Mouse (Mus musculus) naive thymus-derived CD4-positive, alpha-beta T cell, adult 2 months (primary cell): ENCODE measurements around the gene Arsg.

Source experiments
- DNase-seq: peaks from one replicate; pipeline ENCODE4 v3.0.0-alpha.2; 2011; ENCODE audit warnings: low read depth

The Arsg gene

DNA sequence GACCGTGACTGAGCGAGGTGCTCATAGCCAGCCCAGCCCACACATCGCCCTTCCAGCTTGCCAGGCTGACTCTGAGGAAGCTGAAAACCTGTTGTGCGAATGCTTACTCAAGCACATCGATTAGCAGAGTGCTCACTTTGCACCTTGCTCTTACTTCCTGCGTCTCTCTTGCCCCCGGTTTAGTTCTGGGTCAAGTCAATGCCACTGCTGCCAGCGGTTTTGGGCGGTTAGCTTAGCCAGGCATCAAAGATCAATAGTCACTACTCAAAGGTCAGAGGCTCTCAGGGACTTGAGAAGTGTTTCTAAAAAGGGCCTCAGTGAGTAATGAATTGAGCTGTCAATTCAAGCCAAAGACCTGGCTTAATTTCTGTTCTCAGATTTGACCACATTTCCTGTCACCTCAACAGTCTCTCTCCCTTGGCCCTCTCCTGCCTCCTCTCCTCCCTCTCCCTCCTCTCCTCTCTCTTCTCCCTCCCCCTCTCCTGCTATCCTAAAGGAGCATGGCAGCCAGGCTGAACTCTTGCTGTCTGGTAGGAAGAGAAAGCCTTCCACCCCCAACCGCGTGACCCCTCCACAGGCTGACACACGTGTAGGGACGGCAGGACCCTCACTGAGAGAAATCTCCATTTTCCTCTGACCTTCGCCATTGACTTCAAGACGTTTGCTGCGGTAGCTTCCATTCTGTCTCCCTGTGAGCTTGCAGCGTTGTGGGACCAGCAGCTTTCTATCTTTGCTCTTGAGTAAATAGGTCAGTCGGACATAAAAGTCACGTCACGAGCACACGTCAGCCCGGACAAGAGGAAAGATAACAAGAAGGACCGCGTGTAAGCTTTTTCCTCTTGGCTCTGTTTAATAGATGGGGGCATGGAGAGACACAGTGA lies 22.0 kb downstream of the Arsg start:
- DNase-seq: peak; percentile 27

DNA sequence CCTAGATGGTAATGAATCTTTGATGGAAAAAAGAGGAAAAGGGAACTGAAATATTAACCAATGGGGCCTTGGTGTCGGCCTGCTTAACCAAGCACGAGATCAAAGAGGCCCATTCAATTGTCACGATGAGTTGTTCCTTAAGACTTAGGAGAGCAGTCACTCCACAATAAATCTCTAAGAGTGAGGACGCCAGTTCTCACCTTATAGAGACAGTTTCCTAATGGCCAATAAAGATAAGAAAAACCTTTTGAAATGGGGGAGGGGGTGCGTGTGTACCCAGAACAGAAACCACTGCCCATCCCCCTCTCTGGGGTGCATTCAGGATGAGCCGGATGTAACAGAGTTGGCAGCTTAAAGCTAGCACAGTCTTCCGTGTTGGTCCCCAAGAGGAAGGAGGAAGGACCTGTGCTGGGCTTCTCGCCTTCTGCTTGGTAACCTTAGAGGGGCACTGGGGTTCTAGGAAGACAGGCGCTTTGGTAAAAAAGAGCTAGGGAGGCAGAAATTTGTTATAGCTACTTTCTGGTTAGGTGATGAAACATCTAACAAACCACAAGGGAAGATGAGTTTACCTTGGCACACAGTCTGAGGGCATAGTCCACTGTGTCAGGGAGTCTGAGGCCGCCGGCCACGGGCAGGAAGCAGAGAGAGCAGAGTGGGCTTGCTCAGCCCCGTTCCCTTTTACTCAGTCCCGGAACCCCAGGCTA lies 22.7 kb downstream of the Arsg start:
- peak; percentile 66 for DNase-seq

DNA sequence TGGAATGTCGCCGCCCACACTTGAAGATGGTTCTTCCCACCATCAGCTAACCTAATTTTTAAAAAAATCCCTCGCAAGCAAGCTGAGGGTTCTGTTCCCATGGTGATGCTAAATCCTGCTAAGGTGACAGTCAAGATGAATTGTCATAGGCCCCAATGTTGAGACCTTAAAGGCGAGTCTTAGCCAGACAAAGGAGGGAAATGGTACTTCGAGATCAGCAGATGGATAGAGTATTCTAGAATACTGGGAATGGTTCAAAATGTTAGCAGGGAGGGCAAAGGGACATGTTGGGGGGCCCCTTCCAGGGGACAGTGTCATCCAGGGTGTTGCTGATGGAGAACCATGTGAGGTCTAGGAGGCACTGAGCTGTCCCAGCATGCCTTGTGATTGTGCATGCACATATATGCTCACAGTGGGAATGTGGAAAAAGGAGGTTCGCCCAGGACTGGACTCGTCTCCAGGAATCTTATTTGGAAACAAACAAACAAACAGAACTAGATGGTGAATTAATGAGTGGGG lies 23.4 kb downstream of the Arsg start:
- no peak for DNase-seq

DNA sequence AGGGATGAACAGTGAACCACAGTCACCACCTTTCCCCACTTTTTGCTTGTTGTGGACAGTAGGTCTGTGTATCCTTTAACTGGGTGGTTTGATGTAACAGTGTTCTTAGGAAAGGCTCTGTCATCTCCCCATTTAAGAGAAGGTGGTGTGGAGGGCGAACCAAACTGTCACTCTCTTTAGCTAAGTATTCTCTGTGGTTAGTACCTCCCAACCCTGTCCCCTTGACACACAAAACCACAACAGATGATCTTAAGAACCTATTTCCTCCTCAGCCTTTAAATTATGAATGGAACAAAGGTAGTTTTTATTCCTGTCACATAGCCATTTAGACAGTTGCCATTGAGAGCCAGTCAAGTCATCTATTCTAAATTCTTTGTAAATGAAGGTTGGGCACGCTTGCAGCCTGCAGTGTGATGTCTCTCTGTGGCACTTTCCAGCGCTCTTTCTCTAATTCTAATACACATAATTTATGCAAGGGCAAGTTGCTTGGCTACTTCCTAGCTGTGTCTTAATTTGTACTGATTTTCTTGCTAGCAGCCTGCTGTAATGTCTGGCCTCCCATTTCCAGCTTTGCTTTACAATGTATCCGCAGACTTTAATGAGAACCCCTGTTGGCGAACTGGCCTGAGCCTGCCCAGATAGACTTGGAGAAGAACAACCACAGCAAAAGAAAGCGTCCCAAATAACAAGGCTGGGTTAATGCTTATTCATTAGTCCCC lies 24.0 kb downstream of the Arsg start:
- DNase-seq: peak; percentile 52

DNA sequence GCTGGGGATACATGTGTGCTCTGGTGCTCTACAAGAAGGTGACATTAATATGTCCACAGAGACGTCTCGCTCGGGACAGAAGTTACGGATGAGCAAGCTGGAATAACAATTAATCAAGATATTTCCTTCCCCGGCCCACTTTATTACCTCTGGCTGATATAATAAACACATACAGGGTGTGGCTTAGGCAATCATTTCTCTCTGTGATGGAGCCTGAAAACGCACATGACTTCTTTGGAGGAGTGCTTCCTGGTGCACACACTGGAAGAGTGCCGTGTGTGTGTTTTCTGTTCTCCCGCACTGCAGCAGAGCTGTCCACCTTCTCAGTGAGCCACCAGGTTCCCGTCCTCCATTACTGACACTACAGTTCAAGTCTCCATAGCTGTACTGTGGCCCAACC lies 24.8 kb downstream of the Arsg start:
- DNase-seq: no peak

DNA sequence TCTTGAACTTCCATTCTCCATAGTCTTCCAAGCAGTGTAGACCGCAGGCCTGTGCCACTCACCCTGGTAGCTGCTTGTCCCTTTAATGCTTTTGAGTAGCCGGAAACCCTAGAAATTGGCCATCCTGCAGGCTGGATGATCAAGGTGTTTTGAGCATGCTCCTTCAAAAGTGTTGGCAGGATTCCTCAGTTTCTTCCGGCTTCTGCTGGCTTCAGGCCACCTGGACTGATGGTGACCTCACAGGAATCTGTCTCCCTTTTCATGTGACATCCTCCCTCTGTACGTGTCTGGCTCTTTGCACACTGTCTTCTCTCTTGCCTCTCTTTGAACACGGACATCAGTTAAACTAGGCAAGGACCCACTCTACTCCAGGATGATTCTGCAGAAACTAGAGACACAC lies 27.0 kb downstream of the Arsg start:
- no peak for DNase-seq

DNA sequence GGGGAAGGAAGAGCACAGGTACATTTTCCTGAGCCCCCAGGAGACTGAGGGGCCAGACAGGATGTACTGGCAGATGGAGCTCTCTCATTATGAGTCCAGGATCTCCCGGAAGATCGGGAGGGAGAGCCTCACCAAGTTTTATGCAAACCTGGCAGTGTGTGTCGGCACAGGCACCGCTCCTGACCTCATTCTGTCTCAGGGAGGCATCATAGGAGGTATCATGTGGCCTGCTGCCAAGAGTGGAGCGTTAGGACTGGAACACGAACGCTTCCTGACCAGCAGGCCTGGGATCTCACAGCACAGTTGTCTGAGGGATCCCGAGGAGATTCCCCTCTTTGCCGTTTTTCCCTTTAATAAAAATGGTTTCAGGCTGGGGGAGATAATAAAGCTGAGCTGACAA lies 31.8 kb downstream of the Arsg start:
- no peak for DNase-seq

DNA sequence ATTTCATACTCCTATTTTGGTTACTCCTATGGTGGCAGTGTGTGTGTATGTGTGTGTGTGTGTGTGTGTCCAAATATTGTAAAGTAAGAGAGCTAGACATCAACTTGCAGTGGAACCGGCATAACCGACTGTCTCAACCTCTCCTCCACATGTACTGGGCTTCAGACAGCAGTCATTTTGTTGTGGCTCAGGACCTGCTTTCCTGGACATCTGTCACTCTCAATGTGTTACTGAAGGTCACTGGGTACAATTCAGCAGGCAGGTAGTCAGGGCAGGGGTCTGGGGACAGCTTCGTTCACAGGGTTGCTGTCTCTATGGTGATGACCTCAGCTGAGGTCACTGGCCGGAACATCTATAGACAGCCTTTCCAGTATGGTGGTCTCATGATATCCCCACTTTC lies 32.6 kb downstream of the Arsg start:
- no peak for DNase-seq

DNA sequence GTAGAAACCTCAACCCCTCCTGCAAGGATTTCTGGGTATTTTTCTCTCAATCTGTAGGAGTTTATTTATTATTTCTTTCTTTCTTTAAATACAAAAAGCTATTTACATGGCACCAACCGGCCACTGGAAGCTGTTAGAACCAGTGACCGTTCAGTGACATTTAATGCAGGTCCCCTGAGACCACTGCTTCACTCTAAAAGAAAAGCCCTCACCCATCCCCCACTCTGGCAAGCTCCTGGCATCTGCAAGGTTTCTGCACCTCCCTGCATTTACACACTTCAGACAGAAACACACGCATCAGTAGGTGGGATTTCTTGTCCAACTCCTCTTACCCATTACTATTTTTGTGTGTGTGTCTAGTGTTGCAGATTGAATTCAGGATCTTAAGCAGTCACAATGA lies 33.9 kb downstream of the Arsg start:
- DNase-seq: no peak

DNA sequence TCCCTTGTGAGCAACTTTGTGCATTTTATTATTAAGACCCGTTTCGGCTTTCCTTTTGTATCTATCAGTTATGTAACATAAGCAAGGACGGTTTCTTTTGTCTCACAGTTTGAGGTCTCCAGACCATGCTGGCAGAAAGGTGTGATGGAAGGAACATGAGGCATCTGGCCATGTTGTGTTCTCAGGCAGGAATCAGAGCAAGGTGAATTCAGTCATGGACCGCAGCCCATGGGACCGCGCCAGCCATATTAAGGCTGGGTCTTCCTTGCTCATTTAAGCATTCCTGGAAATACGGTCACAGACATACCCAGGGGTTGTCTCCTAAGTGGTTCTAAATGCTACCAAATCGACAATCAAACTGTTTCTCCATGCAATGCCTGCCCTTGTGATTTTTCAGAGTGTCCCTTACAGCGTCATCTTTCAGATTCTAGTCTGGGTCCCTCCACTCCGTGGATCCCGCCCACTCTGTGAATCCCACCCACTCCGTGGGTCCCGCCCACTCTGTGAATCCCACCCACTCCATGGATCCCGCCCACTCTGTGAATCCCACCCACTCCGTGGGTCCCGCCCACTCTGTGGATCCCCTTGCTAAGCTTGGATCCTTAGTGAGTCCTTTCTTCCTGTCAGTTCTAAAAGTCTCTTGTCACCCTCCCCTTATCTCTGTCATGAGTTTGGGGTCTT lies 40.0 kb downstream of the Arsg start:
- no peak for DNase-seq

DNA sequence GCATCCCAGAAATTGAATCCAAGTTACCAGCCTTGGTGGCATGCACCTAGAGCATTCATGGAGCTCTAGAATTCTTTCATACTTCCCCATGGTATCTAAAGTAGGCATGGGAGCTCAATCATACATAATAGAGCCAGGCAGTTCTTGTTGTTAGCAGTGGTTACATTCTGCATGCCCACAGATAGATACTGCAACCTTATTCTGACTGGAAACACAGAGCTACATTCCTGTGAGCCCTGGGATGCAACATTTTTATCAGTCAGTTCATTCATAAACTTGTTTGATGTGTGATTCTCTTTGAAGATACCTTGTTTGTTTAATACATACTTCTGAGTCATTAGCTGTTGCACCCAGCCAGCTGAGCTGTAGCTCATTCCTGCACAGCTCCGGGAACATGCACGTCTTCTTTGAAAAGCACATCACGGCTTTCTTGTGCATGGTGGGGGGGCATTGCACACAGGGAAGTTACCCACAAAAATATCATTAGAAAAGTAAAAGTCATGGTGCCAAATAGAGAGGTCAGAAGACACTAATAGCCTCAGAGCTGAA lies 41.0 kb downstream of the Arsg start:
- DNase-seq: no peak

DNA sequence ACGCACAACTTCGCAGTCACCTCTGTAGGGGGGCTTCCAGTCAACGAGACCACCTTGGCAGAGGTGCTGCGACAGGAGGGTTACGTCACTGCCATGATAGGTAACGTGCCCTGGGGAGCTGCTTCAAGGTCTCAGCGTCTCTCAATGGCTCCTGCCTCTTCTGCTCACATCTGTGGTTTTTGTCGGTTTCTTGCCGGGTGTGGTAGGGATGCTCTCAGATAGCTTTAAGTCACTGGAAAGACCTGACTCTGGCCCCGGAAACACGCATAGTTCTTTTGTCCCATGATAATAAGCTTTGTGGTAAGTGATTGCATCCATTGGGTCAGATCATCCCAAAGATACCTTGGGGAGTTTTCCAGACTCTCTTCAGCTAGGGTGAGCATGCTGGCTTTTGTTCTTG lies 44.2 kb downstream of the Arsg start:
- DNase-seq: no peak

DNA sequence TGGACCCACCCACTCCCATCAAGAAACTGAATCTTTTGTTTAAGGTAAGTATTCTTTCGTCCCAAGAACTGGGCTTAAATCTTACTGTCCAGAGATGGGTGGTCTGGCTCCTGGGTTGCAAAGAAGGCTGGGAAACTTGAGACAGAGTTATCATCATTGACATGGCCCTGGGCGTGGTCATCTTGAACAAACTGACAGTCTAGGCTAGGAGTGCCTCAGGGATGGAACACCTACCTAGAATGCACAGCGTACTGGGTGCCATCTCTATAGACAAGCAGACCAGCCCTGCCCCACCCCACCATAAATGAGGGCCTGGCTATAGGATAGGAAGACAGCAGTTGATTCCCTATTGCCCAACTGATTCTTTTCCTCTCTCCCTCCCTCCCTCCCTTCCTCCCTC lies 44.6 kb downstream of the Arsg start:
- DNase-seq: no peak

DNA sequence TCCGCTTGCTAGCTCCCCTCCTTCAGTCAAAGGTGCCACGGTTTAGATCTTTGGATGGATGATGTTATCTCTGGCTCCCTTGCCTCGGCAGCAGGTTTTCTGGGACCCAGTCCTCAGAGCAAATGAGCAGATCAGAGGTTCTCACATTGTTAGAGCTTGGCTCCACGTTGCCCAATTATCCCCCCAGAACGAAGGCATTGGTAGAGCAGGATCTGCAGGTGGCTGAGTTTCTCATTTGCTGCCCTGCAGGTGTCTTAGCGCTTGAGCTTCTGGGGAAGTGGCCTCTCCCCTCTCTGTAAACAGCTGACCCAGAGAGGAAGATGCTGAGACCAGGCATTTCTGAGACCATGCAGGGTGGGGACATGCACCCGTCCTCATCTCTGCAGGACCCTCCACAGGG lies 47.8 kb downstream of the Arsg start:
- DNase-seq: no peak

DNA sequence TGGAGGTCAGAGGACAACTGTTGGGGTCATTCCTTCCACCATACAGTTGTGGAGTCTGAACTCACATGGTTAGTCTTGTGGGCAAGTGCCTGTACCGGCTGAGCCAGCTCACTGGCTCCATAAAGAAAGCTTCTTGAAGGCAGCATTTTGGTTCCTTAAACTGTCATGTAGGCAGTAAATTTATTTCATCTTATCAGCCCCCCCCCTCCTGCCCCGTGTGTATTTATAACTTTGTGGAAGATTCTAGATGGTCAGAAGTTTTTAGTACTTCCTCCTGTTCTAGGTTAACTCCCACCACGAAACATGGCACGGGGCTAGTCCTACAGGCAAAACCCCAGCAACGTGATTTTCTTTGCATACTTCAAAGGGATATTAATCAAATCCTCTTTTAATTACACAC lies 51.7 kb downstream of the Arsg start:
- DNase-seq: no peak

DNA sequence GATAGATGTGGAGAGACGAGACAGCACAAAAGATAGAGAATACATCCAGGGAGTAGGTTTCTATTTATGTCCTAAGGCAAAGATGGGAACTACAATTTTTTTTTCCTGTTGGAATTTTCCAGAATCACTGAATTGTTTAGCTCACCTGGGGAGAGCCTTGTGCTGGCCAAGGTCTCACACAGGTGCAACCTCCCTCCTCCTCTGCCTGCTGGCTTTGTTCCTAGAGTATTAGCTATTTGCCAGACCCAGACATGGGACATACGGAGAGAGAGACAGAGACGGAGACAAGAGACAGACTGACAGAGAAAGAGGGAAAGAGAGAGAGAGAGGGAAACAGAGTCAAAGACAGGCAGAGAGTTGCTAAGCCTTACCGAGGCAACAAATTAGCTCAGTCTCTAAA lies 52.4 kb downstream of the Arsg start:
- no peak for DNase-seq

DNA sequence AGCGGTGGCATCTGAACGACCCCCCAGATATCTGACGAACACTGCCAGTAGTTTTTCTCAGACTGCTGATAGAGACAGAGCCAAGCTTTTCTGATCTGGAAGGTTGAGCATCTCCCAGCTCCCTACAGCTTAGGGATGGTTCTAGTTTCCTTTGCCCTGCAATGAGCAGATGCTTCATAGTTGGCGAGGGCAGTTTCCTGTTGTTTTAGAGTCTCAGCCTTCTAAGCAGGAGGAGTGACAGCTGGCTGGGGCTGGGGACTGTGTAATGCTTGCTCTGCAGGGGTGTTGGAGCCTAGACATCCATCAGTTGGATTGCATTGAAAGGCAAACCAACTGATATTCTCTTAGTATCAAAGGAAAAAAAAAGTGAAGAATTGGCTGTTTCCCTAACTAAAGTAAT lies 56.9 kb downstream of the Arsg start:
- DNase-seq: no peak

DNA sequence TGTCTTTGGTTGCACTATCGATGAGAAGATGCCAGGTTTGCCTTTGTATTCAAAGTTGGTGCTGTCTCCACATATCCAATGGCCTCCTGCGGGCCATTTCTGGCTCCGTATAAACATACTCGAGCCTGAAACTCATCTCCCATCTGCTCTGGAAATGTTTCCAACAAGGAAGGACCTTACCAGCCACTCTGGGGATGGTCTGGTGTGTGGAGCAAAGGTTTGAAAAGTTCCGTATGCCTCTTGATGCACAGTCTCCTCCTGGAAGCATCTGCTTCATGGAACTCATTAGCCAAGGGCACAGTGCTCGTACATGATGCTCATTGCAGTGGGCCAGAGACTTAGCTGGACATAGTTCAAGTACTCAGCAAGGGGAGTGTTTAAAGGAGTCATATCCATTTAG lies 62.8 kb downstream of the Arsg start:
- DNase-seq: no peak

DNA sequence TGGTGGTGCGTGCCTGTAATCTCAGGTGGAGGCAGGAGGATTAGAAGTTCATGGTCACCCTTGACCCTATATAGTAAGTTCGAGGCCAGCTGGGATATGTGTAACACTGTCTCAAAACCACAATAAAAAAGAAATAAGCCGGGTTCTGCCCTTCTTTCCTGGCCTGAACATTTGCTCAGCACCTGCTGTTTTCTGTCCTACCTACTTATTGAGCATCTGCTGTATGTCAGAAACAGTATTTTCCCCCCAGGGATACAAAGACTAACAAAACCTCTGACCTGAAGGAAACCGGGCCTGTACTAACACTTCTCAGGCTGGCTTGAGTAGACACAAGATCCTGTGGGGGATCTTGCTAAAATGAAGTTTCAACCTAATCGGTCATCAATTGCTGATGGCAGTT lies 63.8 kb downstream of the Arsg start:
- no peak for DNase-seq

DNA sequence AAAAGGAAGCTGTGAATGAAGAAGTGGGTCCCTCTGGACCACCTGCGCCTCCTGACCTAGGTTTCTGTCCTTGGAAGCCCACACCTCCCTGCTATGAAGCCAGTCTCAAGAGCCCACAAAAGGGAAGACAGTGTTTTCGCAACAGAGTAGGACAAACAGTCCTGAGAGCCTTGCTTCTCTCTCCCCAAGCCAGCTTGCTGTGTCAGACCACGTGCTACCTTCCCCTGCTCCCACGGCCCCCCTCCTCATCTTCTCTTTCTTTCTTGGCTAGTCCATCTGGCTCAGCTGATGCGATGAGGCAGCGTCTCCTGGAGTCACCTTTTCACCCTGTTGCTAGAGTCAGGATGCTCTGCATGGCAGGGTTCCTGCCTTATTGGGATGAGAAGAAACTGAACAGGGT lies 66.1 kb downstream of the Arsg start:
- DNase-seq: no peak

DNA sequence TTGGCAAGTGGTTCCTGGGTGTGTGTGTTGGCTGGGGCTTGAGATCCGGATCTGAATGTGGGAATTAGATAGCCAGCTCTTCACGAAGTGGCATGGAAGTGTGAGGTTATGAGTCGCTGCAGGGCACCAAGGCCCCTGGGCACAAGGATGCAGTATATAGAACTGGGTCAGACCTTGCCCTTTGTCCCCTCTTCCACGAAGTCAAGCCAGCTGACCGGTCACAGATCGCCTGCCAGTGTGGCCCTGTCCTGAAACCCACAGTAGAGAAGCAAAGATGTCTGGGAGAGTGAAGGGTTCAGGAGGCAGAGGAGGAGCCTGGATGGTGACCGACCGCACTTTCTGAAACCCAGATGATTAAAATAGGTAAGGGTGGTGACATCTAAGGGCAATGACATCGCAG lies 70.3 kb downstream of the Arsg start:
- DNase-seq: no peak

DNA sequence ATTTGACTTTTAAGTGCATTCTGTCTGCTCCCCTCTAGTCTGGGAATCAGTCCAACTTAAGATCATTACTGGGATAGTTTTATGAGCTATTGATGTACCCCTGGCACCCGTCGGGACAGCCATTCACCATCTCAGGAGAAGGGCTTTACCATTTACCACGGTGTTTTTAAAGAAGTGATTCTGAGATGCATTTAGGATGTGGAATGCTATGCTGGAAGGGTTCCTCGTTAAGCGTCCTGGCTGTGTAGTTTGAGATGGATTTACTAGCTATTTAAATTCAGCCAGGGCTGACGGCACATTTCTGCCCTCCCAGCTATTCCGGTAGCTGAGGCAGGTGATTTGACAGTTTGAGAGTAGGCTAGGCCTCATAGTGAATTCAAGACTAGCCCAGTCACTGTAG lies 71.3 kb downstream of the Arsg start:
- DNase-seq: no peak
